Mouse (Mus musculus) hindbrain, embryonic 13.5 days (tissue): ENCODE data around the gene Eefsec. TPM values are rescaled to one million over a fixed set of nuclear protein-coding genes. Genes with fewer than 3 reads are reported as not detected.

Experiments
- ATAC-seq: fragments of 200-750 bp; cut with Nextera tagmentation; 2 replicates; pipeline ENCODE4 v1.8.0; 2017; ENCODE audit warnings: moderate TSS enrichment; ENCODE audit not compliant: low FRiP score
- H3K27ac ChIP-seq: fragments of 300-500 bp; sonication (generic); 2 replicates; pipeline ENCODE4 v1.5.1; 2015; ENCODE audit warnings: inconsistent platforms, mild to moderate bottlenecking, moderate library complexity
- H3K27me3 ChIP-seq: fragments of 300-500 bp; sonication (generic); 2 replicates; pipeline ENCODE4 v1.6.1; 2015; ENCODE audit warnings: mild to moderate bottlenecking, inconsistent platforms
- H3K36me3 ChIP-seq: fragments of 300-500 bp; sonication (generic); 2 replicates; pipeline ENCODE4 v1.6.1; 2015; ENCODE audit warnings: mild to moderate bottlenecking, inconsistent platforms
- H3K4me1 ChIP-seq: fragments of 300-500 bp; sonication (generic); replicated peaks from 2 replicates; pipeline ENCODE4 v1.6.1; 2015; ENCODE audit warnings: inconsistent platforms
- H3K4me2 ChIP-seq: fragments of 300-500 bp; sonication (generic); 2 replicates; pipeline ENCODE4 v1.6.1; 2015; ENCODE audit warnings: inconsistent platforms, mild to moderate bottlenecking, moderate library complexity
- H3K4me3 ChIP-seq: fragments of 300-500 bp; sonication (generic); 2 replicates; pipeline ENCODE4 v1.5.1; 2015; ENCODE audit warnings: mild to moderate bottlenecking, inconsistent platforms
- H3K9ac ChIP-seq: fragments of 300-500 bp; sonication (generic); 2 replicates; pipeline ENCODE4 v1.6.1; 2015; ENCODE audit warnings: mild to moderate bottlenecking, inconsistent platforms
- H3K9me3 ChIP-seq: fragments of 300-500 bp; sonication (generic); 2 replicates; pipeline ENCODE4 v1.6.1; 2016; ENCODE audit warnings: inconsistent platforms
- WGBS: fragments of 180-500 bp; shearing (Covaris S2); methylation state at CpG from one replicate; pipeline ENCODE4 v1.1.7; 2015; 5-methylcytosine and 5-hydroxymethylcytosine counted together
- polyA plus RNA-seq: library from polyadenylated mRNA; unstranded; fragments of >200 nt; fragmentation: Nextera tagmentation; extraction: Ambion mirVana; gene quantifications from 2 replicates; pipeline ENCODE4 v1.2.1, GENCODE M21; 2015

Eefsec gene
- polyA plus RNA-seq, 1 experiment from 2014 or later = 25.2 TPM

- no peak for ATAC-seq
- H3K9ac ChIP-seq = no peak overlapping the region
- 87% methylated on average over 3 of the region's 3 CpGs for WGBS
- no peaks in the 10 kb centered on the region for H3K9me3 ChIP-seq
- H3K4me1 ChIP-seq = peaks cover 17% of the 10 kb centered on the region
- no peaks in the 10 kb centered on the region for H3K27me3 ChIP-seq
- H3K36me3 ChIP-seq = no peaks in the 10 kb centered on the region
- H3K4me3 ChIP-seq = no peak overlapping the region
- H3K27ac ChIP-seq = no peak overlapping the region
- no peak overlapping the region for H3K4me2 ChIP-seq
Observed at GRCm38 (mm10) chr6:88267068-88267467, 179.3 kb downstream of the Eefsec start.

- Histone ChIP-seq H3K9ac (no peak overlapping the region), H3K9me3 (no peaks in the 10 kb centered on the region), H3K27ac (no peak overlapping the region), H3K4me2 (no peak overlapping the region), H3K27me3 (no peaks in the 10 kb centered on the region), H3K4me3 (no peak overlapping the region), H3K4me1 (peaks cover 12% of the 10 kb centered on the region), H3K36me3 (no peaks in the 10 kb centered on the region)
- WGBS = 81% methylated on average over 3 of the region's 3 CpGs
- no peak for ATAC-seq
Observed at GRCm38 (mm10) chr6:88266055-88266454, 180.3 kb downstream of the Eefsec start.

GRCm38 (mm10) chr6:88265355-88265754 lies 181.0 kb downstream of the Eefsec start:
- ATAC-seq = no peak
- Histone ChIP-seq H3K4me3 (no peak overlapping the region), H3K9me3 (no peaks in the 10 kb centered on the region), H3K36me3 (no peaks in the 10 kb centered on the region), H3K27ac (no peak overlapping the region), H3K27me3 (no peaks in the 10 kb centered on the region), H3K4me1 (peaks cover 12% of the 10 kb centered on the region), H3K4me2 (no peak overlapping the region), H3K9ac (no peak overlapping the region)
- 96% methylated on average over 1 of the region's 1 CpGs for whole genome bisulfite sequencing

GRCm38 (mm10) chr6:88262160-88262559 lies 184.2 kb downstream of the Eefsec start:
- H3K9me3 ChIP-seq = no peaks in the 10 kb centered on the region
- H3K9ac ChIP-seq = no peak overlapping the region; the same call in 1 of the 2 replicates
- no peak overlapping the region for H3K4me3 ChIP-seq
- ATAC-seq = peak; percentile 24; the same call in 1 of the 2 replicates
- H3K27ac ChIP-seq = no peak overlapping the region
- 0 out of 2 replicates have a peak, but pooled peaks cover 3% of the 10 kb centered on the region for H3K36me3 ChIP-seq
- WGBS = 24% methylated on average over 9 of the region's 9 CpGs
- H3K4me2 ChIP-seq = no peak overlapping the region
- H3K4me1 ChIP-seq = peaks cover 12% of the 10 kb centered on the region
- no peaks in the 10 kb centered on the region for H3K27me3 ChIP-seq

GRCm38 (mm10) chr6:88260645-88261044 lies 185.7 kb downstream of the Eefsec start:
- Histone ChIP-seq H3K4me1 (peaks cover 12% of the 10 kb centered on the region), H3K27ac (no peak overlapping the region), H3K9ac (no peak overlapping the region), H3K4me3 (no peak overlapping the region), H3K36me3 (0 out of 2 replicates have a peak, but pooled peaks cover 6% of the 10 kb centered on the region), H3K4me2 (no peak overlapping the region), H3K9me3 (no peaks in the 10 kb centered on the region), H3K27me3 (no peaks in the 10 kb centered on the region)
- WGBS = 95% methylated on average over 3 of the region's 3 CpGs
- ATAC-seq = no peak

GRCm38 (mm10) chr6:88259621-88260020 lies 186.7 kb downstream of the Eefsec start:
- H3K9me3 ChIP-seq = no peaks in the 10 kb centered on the region
- H3K27ac ChIP-seq = no peak overlapping the region
- no peak overlapping the region for H3K4me2 ChIP-seq
- H3K4me3 ChIP-seq = no peak overlapping the region
- ATAC-seq = no peak
- H3K36me3 ChIP-seq = 0 out of 2 replicates have a peak, but pooled peaks cover 6% of the 10 kb centered on the region
- no peak overlapping the region for H3K9ac ChIP-seq
- H3K4me1 ChIP-seq = peaks cover 12% of the 10 kb centered on the region
- 97% methylated on average over 3 of the region's 3 CpGs for WGBS
- H3K27me3 ChIP-seq = no peaks in the 10 kb centered on the region

GRCm38 (mm10) chr6:88255435-88255834 lies 190.9 kb downstream of the Eefsec start:
- Histone ChIP-seq H3K9me3 (no peaks in the 10 kb centered on the region), H3K27me3 (no peaks in the 10 kb centered on the region), H3K27ac (no peak overlapping the region), H3K4me3 (no peak overlapping the region), H3K36me3 (peaks cover 6% of the 10 kb centered on the region; the same call in 1 of the 2 replicates), H3K4me2 (no peak overlapping the region), H3K9ac (no peak overlapping the region), H3K4me1 (no peaks in the 10 kb centered on the region)
- ATAC-seq = no peak
- WGBS = 83% methylated on average over 4 of the region's 4 CpGs

- no peaks in the 10 kb centered on the region for H3K4me1 ChIP-seq
- WGBS = 82% methylated on average over 6 of the region's 6 CpGs
Observed at GRCm38 (mm10) chr6:88254082-88254481, 192.3 kb downstream of the Eefsec start.

GRCm38 (mm10) chr6:88251798-88252478 lies 194.4 kb downstream of the Eefsec start:
- WGBS = 91% methylated on average over 7 of the region's 7 CpGs
- Histone ChIP-seq H3K9me3 (no peaks in the 10 kb centered on the region), H3K36me3 (peaks cover 3% of the 10 kb centered on the region; the same call in 1 of the 2 replicates), H3K4me1 (no peaks in the 10 kb centered on the region), H3K27me3 (no peaks in the 10 kb centered on the region), H3K27ac (no peak overlapping the region), H3K4me2 (no peak overlapping the region), H3K4me3 (no peak overlapping the region), H3K9ac (no peak overlapping the region)
- ATAC-seq = no peak

More at GRCm38 (mm10) chr6:88254082-88254481, 192.3 kb downstream of the Eefsec start:
- no peaks in the 10 kb centered on the region for H3K27me3 ChIP-seq
- ATAC-seq = no peak
- H3K4me3 ChIP-seq = no peak overlapping the region
- H3K4me2 ChIP-seq = no peak overlapping the region
- H3K27ac ChIP-seq = no peak overlapping the region
- no peaks in the 10 kb centered on the region for H3K9me3 ChIP-seq
- H3K9ac ChIP-seq = no peak overlapping the region
- H3K36me3 ChIP-seq = peaks cover 6% of the 10 kb centered on the region; the same call in 1 of the 2 replicates

- H3K4me2 ChIP-seq = no peak overlapping the region
- no peak overlapping the region for H3K27ac ChIP-seq
- no peaks in the 10 kb centered on the region; the same call in 1 of the 2 replicates for H3K36me3 ChIP-seq
- H3K4me3 ChIP-seq = no peak overlapping the region
- 0 out of 2 replicates have a peak, but pooled peaks cover 2% of the 10 kb centered on the region for H3K4me1 ChIP-seq
- no peaks in the 10 kb centered on the region for H3K9me3 ChIP-seq
- H3K9ac ChIP-seq = no peak overlapping the region
- WGBS = 91% methylated on average over 1 of the region's 1 CpGs
- no peak for ATAC-seq
- no peaks in the 10 kb centered on the region for H3K27me3 ChIP-seq
Observed at GRCm38 (mm10) chr6:88251396-88251795, 194.9 kb downstream of the Eefsec start.

- H3K36me3 ChIP-seq = no peaks in the 10 kb centered on the region; the same call in 1 of the 2 replicates
- no peak overlapping the region for H3K27ac ChIP-seq
- H3K9me3 ChIP-seq = no peaks in the 10 kb centered on the region
- no peak overlapping the region for H3K9ac ChIP-seq
- 0 out of 2 replicates have a peak, but pooled peaks cover 2% of the 10 kb centered on the region for H3K4me1 ChIP-seq
- 0 out of 2 replicates have a peak, but pooled peaks cover 5% of the 10 kb centered on the region for H3K27me3 ChIP-seq
- no peak for ATAC-seq
- 93% methylated on average over 1 of the region's 1 CpGs for WGBS
- no peak overlapping the region for H3K4me3 ChIP-seq
- H3K4me2 ChIP-seq = no peak overlapping the region
Observed at GRCm38 (mm10) chr6:88249231-88249630, 197.1 kb downstream of the Eefsec start.

- peak; percentile 63 for ATAC-seq
- Histone ChIP-seq H3K36me3 (no peaks in the 10 kb centered on the region), H3K27me3 (peaks cover 63% of the 10 kb centered on the region), H3K4me1 (peaks cover 7% of the 10 kb centered on the region), H3K9ac (no peak overlapping the region), H3K4me2 (no peak overlapping the region), H3K9me3 (no peaks in the 10 kb centered on the region), H3K27ac (no peak overlapping the region), H3K4me3 (no peak overlapping the region)
- 2% methylated on average over 15 of the region's 15 CpGs for WGBS
Observed at GRCm38 (mm10) chr6:88242604-88243003, 203.7 kb downstream of the Eefsec start.

GRCm38 (mm10) chr6:88236513-88236912 lies 209.8 kb downstream of the Eefsec start:
- ATAC-seq = 0 out of 2 replicates have a peak, but pooled peaks have one; percentile 33
- no peaks in the 10 kb centered on the region for H3K36me3 ChIP-seq
- 9% methylated on average over 7 of the region's 7 CpGs for WGBS
- peak overlapping the region; percentile 46; the same call in 1 of the 2 replicates for H3K4me2 ChIP-seq
- H3K27me3 ChIP-seq = peaks cover 85% of the 10 kb centered on the region
- H3K4me1 ChIP-seq = peaks cover 15% of the 10 kb centered on the region
- H3K27ac ChIP-seq = no peak overlapping the region
- no peak overlapping the region for H3K4me3 ChIP-seq
- no peaks in the 10 kb centered on the region for H3K9me3 ChIP-seq
- peak overlapping the region; percentile 56; the same call in 1 of the 2 replicates for H3K9ac ChIP-seq
